Mouse (Mus musculus) spleen, adult 18-20 months (tissue): ENCODE measurements around the gene Rnf111.
"Not testable (repeated sequence)": the region's sequence is repeated elsewhere in the genome, so short reads cannot be mapped to it uniquely, and the experiment has no call there.

Experiments
- DNase-seq, 2 experiments: peaks; one replicate each; pipeline ENCODE4 v3.0.0; 2022; ENCODE audit warnings: mixed read lengths in 2 of 2

Rnf111 gene

DNA sequence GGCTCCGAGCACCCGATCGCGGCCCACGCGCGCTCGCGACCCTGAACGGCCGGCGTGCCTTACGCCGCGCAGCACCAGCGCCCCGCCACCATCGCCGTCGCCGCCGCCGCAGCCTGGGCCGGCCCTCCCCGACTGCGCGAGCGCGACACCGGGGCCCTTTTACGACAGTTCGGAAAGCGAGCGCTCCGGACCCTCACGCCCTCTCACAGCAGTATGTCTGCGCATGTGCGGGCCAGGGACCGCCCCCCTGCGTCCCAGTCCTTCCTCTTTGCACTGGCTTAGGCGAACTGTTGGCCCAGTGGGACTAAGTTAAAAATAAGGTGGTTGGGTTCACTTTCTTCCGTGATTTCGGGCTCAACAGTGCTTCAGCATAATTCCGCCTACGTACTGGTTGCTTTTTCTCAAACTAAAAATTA is at the start of gene Rnf111:
Gene Rnf111 (minus strand): TSS at position 100 of the 416 bp plus-strand sequence.
- peak; percentile 97 for DNase-seq

GRCm38 (mm10) chr9:70552233-70552632 is 48.7 kb upstream of the Rnf111 start:
- DNase-seq: not testable (repeated sequence)

- DNase-seq: no peak
Observed at GRCm38 (mm10) chr9:70551524-70551923, 48.0 kb upstream of the Rnf111 start.

DNA sequence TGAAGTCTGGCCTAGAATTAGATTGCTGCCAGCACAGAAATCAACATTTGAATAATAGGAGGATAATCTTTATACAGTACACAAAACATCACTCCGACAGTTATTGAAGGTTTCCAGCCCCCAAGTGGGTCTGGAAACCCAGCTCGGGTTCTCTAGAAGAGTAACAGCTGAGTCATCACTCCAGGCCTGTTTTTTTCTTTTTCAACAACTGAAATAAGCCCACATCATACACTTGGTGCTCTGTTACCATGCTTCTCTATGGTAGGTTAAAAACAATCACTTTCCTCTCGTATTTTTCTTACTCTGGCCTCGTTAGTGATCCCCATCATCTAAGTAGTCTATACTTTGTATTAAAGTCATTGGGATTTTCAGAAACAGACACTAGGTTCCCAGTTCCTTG is 44.8 kb upstream of the Rnf111 start:
- DNase-seq: no peak

DNA sequence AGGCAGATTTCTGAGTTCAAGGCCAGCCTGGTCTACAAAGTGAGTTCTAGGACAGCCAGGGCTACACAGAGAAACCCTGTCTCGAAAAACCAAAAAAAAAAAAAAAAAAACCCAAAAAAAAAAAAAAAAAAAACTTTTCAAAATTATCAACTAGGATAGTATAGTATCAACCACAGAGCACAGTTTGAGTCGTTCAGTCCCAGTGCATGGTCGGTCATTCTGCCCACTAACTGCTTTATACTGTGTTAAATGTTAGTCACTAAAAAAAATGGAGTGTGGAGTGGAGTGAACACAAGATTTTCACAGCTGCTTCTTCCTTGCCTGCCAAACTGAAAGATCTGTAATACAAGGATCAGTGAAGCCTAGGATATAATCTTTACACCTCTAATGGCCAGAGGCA is 43.1 kb upstream of the Rnf111 start:
- not testable (repeated sequence) for DNase-seq

DNA sequence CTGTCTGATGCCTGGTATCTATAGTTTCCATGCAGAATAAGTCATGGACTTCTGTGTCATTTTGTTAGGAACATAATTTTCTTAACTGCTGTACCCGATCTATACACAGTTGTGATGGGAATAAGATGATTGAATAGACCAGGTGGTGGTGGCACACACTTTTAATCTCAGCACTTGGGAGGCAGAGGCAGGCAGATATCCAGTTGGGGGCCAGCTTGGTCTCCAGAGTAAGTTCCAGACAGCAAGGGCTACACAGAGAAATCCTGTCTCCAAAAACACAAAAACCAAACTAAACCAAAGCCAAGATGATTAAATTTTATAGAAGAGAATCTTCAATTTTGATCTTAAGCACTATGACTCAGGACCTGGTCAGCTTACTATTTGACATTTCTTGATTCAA is 41.3 kb upstream of the Rnf111 start:
- no peak for DNase-seq

DNA sequence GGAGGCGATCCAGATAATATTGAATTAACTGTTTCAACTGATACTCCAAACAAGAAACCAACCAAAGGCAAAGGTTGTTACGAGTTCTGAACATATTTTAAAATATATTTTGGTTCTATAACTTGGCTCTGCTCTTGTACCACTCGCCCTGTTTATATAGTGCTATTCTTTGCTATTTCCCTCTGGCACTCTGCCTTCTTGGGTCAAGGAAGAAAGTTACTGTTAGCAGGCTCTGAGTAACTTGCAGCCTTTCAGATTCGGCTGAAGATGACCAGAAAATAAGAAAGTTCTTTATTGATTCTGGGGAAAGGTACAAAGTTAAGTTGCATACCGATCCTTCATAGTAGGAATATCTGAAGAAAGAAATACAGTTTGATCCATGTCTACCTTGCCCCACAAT is 40.5 kb upstream of the Rnf111 start:
- no peak for DNase-seq

DNA sequence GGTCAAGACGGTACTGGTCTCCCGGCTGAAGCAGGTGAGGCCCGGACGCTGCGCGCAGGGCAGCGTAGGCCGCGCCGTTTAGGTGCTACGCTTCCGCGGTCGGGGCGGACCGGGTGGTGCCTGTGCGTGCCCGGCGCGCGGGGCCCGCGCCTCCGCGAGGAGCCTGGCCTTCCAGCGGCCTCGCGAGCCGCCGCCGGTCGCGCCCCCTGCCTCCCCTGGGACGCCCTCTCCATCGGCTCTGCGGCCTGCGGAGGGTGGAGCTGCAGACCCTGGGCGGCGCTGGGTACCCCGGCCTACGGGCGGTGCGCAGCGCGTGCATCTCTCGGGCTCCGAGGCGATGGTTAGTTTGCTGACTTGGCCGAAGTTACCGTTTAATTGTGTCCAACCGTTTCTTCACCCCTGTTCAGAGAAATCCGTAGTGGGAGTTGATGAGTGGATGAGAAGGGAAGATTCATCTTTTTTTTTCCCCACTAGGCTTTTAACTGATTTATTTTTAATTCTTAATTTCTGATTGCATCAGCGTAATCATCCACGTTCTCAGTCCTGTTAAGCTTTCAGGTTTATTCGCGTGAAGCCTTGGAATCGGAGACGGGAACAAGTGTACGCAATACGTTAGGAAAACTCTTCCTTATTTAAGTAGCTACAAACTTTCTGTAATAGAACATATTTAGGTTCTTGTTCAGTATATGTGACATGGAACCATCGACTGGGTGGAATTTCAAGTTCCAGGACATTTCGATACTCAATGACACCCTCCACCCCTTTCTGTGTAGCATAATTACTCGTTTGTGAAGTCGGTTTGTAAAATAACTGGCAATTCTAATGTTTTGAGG is 39.7 kb upstream of the Rnf111 start:
- no peak for DNase-seq

GRCm38 (mm10) chr9:70542305-70543041 is 38.9 kb upstream of the Rnf111 start, which contains the start of gene Sltm:
Sltm (plus strand) TSS chr9:70542754.
- peak; percentile 100 for DNase-seq

- no peak for DNase-seq
Observed at GRCm38 (mm10) chr9:70541584-70541983, 38.1 kb upstream of the Rnf111 start.

GRCm38 (mm10) chr9:70533328-70533727 is 29.8 kb upstream of the Rnf111 start:
- DNase-seq: no peak

- DNase-seq: no peak
Observed at GRCm38 (mm10) chr9:70524366-70524765, 20.8 kb upstream of the Rnf111 start.

- DNase-seq: no peak
Observed at GRCm38 (mm10) chr9:70523813-70524212, 20.3 kb upstream of the Rnf111 start.

- DNase-seq: no peak
Observed at GRCm38 (mm10) chr9:70520651-70521050, 17.1 kb upstream of the Rnf111 start.

DNA sequence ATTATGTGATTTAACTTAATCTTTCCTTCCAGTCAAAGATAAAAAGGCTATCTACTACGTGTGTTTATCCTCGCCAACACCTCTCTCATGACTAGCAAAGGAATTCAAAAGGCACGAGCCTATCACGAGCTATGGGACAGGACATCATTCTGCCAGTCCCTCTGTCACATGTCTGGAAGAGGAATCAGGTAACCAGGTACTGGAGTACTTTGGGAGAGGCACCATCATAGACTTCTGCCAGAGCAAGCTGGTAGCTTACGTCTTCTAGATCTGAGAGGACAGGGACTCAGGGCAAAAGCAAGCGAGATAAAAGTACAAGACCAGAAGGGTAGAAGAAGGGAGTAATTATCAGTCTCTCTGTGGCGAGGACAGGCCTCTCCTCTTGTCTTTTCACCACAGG is 8.2 kb upstream of the Rnf111 start:
- DNase-seq: no peak

DNA sequence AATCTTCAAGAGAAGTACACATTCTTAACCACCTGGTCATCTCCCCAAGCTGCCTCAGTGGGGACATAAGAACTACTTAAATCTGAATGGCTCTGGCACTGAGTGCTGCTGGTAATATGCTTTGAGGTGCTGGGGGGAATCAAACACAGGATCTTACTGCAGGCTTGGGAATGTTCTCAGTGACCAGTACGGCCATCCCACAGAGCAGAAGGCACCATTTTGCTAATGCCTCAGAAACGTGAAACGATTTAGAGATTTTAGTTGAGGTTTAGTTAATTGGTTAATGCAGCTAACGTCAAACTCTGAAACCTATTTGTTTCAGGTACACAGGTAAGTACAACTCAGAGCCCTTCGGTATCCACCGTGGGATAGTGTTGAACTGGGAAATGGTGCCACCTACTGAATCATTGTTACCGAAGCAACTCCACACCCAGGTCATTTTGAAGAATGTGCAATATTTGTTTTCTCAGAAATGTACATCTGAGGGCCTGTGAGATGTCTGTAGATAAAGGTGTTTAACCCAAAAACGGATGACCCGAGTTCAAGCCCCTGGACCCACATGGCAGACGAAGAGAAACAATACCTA is 7.6 kb upstream of the Rnf111 start:
- DNase-seq: no peak

DNA sequence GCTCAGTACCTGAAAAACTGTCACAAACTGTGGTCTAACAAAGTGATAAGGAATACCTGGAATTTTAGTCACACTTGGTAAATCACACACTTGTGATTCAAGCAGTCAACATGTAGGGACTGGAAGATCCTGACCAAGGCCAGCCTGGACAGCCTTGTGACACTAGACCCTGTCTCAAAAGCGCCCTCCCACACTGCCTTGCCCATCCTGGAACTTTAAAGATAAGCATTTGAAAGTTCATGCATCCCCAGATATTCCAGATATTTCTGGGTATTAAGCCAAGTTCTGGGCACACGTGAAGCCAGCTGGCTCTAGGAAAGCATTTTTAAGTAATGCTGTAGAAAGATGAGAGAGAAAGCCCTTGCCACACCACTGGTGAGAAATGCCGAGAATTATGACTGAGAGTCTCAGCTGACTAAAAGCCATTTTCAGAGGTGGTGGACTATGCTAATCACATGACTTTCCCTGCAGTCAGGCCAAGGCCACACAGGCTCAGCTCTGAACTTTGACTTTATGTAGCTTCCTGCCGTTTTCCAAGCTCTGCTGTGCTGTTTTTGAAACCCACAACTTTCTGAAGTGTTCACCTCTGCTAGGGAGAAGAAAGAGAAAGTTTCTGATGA is 6.5 kb upstream of the Rnf111 start:
- DNase-seq: no peak

- DNase-seq: no peak
Observed at GRCm38 (mm10) chr9:70506787-70507186, 3.3 kb upstream of the Rnf111 start.

DNA sequence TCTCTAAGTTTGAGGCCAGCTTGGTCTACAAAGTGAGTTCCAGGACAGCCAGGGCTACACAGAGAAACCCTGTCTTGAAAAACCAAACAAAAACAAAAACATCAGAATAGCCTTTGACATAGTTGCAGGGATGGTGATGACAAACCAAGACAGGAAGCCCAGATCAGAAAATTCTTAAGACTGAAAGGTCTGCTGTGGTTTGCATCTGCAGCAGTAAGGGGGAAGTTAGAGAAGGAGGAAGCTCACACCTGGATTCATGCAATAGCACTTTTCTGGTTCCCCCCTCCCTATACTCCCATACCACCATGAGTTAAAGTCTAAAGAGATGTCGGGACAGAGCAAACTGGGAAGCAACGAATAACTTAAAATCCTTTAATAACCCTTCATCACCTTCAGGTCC is 2.7 kb upstream of the Rnf111 start:
- DNase-seq: no peak

- peak; percentile 67 to 75 for DNase-seq
Observed at GRCm38 (mm10) chr9:70503015-70503603, 416 bp downstream of the Rnf111 start.

DNA sequence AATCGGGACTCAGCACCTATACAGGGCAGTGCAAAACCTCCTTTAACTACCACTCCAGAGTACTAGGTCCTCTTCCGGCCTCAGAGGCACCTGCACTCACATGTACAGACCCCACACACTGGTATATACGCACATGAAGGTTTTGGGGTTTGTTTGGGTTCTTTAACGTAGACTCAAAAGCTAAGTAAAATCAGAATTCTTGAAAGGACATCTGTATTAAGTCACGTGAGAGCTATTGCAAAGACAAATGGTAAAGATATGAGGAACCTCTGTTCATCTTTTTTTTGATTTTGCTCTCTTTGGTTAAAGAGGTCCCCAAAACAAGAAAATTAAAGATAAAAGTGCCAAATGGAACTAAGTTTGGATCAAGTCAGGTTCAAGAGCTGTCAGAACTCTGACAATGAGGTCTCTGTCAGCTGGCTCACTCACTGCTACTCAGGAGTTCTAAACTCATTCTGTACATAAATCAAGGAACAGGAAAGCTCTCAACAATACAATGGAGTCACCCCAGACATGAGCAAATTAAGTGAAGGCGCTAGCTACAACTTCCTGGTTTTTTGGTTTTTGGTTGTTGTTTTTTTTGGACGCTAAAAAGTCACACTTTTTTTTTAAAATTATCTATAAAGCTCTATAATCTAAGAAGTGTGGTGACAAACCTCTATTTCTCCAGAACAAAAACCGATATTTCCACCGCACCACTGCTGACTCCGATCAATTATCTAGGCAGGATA is 1.1 kb downstream of the Rnf111 start:
- no peak for DNase-seq

GRCm38 (mm10) chr9:70496990-70497389 is 6.5 kb downstream of the Rnf111 start:
- no peak for DNase-seq
